Comparison of ENCODE assay signal across 14 mouse cellular contexts in the genomic region with DNA sequence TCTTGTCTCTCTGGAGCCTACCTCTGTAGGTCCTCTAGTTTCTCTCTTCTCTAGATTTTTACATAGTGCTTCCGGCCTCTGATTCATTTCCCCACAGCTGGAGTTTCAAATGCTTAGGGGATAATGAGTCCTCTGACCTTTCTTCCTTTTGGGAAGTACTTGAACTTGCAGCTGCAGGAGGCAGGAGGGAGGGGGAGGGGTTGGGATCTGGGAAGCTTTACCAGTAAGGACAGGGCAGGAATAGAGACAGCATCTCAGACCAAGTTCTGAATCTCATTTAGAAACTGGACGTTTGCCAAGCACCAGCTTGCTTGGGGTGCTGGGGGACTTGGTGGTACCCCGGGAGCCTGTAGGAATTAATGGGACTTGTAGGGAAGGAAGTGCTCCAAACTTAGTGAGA. TPM values are rescaled to one million over a fixed set of nuclear protein-coding genes. Genes with fewer than 3 reads are reported as not detected.
DNase-seq lines count a peak whose midpoint lies in the region; ATAC-seq and TF ChIP-seq lines count a peak whose summit lies in the region.
"Had no signal": no experiment of that assay in that cellular context is flagged by ENCODE, and none has a peak within 500 bp of the region (broad histone marks: within the 10 kb centered on the region; RNA-seq: fewer than 3 reads in every experiment).

No protein-coding gene starts in this region.

- H3K27ac ChIP-seq in forebrain, embryonic 14.5 days (ENCODE audit: low read depth, low read length), result 0 out of 2 replicates have a peak overlapping the region, but pooled peaks have one; percentile 14
- no peak overlapping the region for H3K27ac ChIP-seq in forebrain, postnatal 0 days (ENCODE audit: low read depth, low read length)
- no peak overlapping the region for H3K27ac ChIP-seq in lung, embryonic 14.5 days (ENCODE audit: low read depth)
- H3K27ac ChIP-seq in bone marrow macrophage, adult 2 months (ENCODE audit: insufficient read depth, low read depth, low read length), result peak overlapping the region; percentile 84
- H3K27ac ChIP-seq in limb, embryonic 13.5 days, result peak overlapping the region; percentile 61; the same call in 1 of the 2 replicates
- H3K27ac ChIP-seq: forebrain, embryonic 15.5 days; lung, embryonic 15.5 days had no signal

- TF ChIP-seq CTCF in forebrain, postnatal 0 days (IDR thresholded peaks at IDR 0.05; ENCODE audit: low read depth), result no peak
- TF ChIP-seq CTCF in lung, embryonic 14.5 days (IDR thresholded peaks at IDR 0.05; ENCODE audit: low read depth), result no peak
- TF ChIP-seq CTCF in bone marrow macrophage, adult 2 months (IDR thresholded peaks at IDR 0.05; ENCODE audit: low read depth, low read length), result no peak

- no peak for ATAC-seq in forebrain, embryonic 14.5 days
- ATAC-seq in forebrain, postnatal 0 days, result no peak
- no peak for ATAC-seq in lung, embryonic 14.5 days (ENCODE audit: insufficient read depth)
- ATAC-seq in limb, embryonic 13.5 days (ENCODE audit: low FRiP score, low read depth), result no peak
- ATAC-seq: forebrain, embryonic 15.5 days; intestine, postnatal 0 days; midbrain, embryonic 13.5 days had no signal

- peak; percentile 48 for DNase-seq in forebrain, embryonic 14.5 days (ENCODE audit: low spot score)
- no peak for DNase-seq in forebrain, postnatal 0 days
- peak; percentile 20 for DNase-seq in lung, embryonic 14.5 days
- DNase-seq in lung, postnatal 25 days (ENCODE audit: low spot score), result no peak
- no peak for DNase-seq in adrenal gland, adult 2 months
- no peak for DNase-seq in cerebellum, adult 11-12 months
- DNase-seq: spleen, adult 18-20 months; thymus, postnatal 14 days had no signal

- H3K4me1 ChIP-seq in forebrain, embryonic 14.5 days (ENCODE audit: control insufficient read depth, insufficient read depth, low read length), result peaks cover 21% of the 10 kb centered on the region
- H3K4me1 ChIP-seq in forebrain, postnatal 0 days (ENCODE audit: insufficient read depth), result peaks cover 11% of the 10 kb centered on the region; the same call in 1 of the 2 replicates
- peaks cover 14% of the 10 kb centered on the region for H3K4me1 ChIP-seq in lung, embryonic 14.5 days (ENCODE audit: insufficient read depth)
- H3K4me1 ChIP-seq in bone marrow macrophage, adult 2 months (ENCODE audit: control insufficient read depth, insufficient read depth, low read length), result peaks cover 45% of the 10 kb centered on the region
- H3K4me1 ChIP-seq in limb, embryonic 13.5 days, result peaks cover 55% of the 10 kb centered on the region

- no peak overlapping the region for H3K4me2 ChIP-seq in forebrain, embryonic 14.5 days (ENCODE audit: low read length)
- H3K4me2 ChIP-seq in forebrain, postnatal 0 days (ENCODE audit: low read depth), result no peak overlapping the region
- H3K4me2 ChIP-seq in lung, embryonic 14.5 days, result no peak overlapping the region
- H3K4me2 ChIP-seq in limb, embryonic 13.5 days (replicated peaks), result peak overlapping the region; percentile 28
- H3K4me2 ChIP-seq: forebrain, embryonic 15.5 days; lung, embryonic 15.5 days; midbrain, embryonic 13.5 days had no signal

- H3K4me3 ChIP-seq in forebrain, embryonic 14.5 days (ENCODE audit: low read depth, low read length), result no peak overlapping the region
- no peak overlapping the region for H3K4me3 ChIP-seq in forebrain, postnatal 0 days (ENCODE audit: low read depth, low read length)
- no peak overlapping the region for H3K4me3 ChIP-seq in lung, embryonic 14.5 days (ENCODE audit: low read depth, low read length)
- no peak overlapping the region for H3K4me3 ChIP-seq in bone marrow macrophage, adult 2 months (ENCODE audit: insufficient read depth, low read length)
- no peak overlapping the region for H3K4me3 ChIP-seq in limb, embryonic 13.5 days
- H3K4me3 ChIP-seq: forebrain, embryonic 15.5 days; lung, embryonic 15.5 days; midbrain, embryonic 13.5 days had no signal

- no peaks in the 10 kb centered on the region for H3K27me3 ChIP-seq in forebrain, embryonic 14.5 days (replicated peaks; ENCODE audit: control insufficient read depth, insufficient read depth, low read length)
- no peaks in the 10 kb centered on the region for H3K27me3 ChIP-seq in forebrain, postnatal 0 days (ENCODE audit: insufficient read depth, low read length)
- no peaks in the 10 kb centered on the region for H3K27me3 ChIP-seq in lung, embryonic 14.5 days (ENCODE audit: insufficient read depth, low read length)
- no peaks in the 10 kb centered on the region for H3K27me3 ChIP-seq in limb, embryonic 13.5 days
- H3K27me3 ChIP-seq: forebrain, embryonic 15.5 days; lung, embryonic 15.5 days; midbrain, embryonic 13.5 days had no signal

- H3K9me3 ChIP-seq in forebrain, embryonic 14.5 days (replicated peaks; ENCODE audit: control insufficient read depth, low read length), result no peaks in the 10 kb centered on the region
- H3K9me3 ChIP-seq in forebrain, postnatal 0 days (ENCODE audit: low read length), result no peaks in the 10 kb centered on the region
- no peaks in the 10 kb centered on the region for H3K9me3 ChIP-seq in lung, embryonic 14.5 days (ENCODE audit: low read depth, low read length)
- no peaks in the 10 kb centered on the region for H3K9me3 ChIP-seq in limb, embryonic 13.5 days
- H3K9me3 ChIP-seq: forebrain, embryonic 15.5 days; lung, embryonic 15.5 days; midbrain, embryonic 13.5 days had no signal

- H3K36me3 ChIP-seq in forebrain, embryonic 14.5 days (ENCODE audit: control insufficient read depth, insufficient read depth, low read length), result 0 out of 2 replicates have a peak, but pooled peaks cover 8% of the 10 kb centered on the region
- H3K36me3 ChIP-seq in forebrain, postnatal 0 days (ENCODE audit: insufficient read depth), result 0 out of 2 replicates have a peak, but pooled peaks cover 4% of the 10 kb centered on the region
- peaks cover 18% of the 10 kb centered on the region; the same call in 1 of the 2 replicates for H3K36me3 ChIP-seq in lung, embryonic 14.5 days (ENCODE audit: insufficient read depth)
- peaks cover 17% of the 10 kb centered on the region for H3K36me3 ChIP-seq in limb, embryonic 13.5 days

- no peak overlapping the region for H3K9ac ChIP-seq in forebrain, embryonic 14.5 days (ENCODE audit: low read length)
- no peak overlapping the region for H3K9ac ChIP-seq in forebrain, postnatal 0 days
- H3K9ac ChIP-seq in lung, embryonic 14.5 days, result no peak overlapping the region
- no peak overlapping the region for H3K9ac ChIP-seq in limb, embryonic 13.5 days
- H3K9ac ChIP-seq: forebrain, embryonic 15.5 days; lung, embryonic 15.5 days had no signal

- WGBS in forebrain, embryonic 14.5 days, result 47% methylated on average over 3 of the region's 3 CpGs
- 37% methylated on average over 3 of the region's 3 CpGs for WGBS in forebrain, postnatal 0 days
- WGBS in lung, embryonic 14.5 days, result 63% methylated on average over 3 of the region's 3 CpGs
- 19% methylated on average over 3 of the region's 3 CpGs for WGBS in limb, embryonic 13.5 days

- TF ChIP-seq POLR2A in bone marrow macrophage, adult 2 months (IDR thresholded peaks at IDR 0.05; ENCODE audit: borderline replicate concordance, low read depth, low read length), result no peak

RNA-seq across cellular contexts. Expression of a gene that starts 3.7 kb away (rescaled TPM):
- 121 and 143 TPM in 2 replicates for polyA plus RNA-seq in forebrain, embryonic 14.5 days (2014; fragmentation: Nextera tagmentation; extraction: Ambion mirVana)
- total RNA-seq in forebrain, postnatal 0 days (2014; rRNA removed), result 45.9 and 57.1 TPM in 2 replicates
- polyA plus RNA-seq in forebrain, postnatal 0 days (2015; fragmentation: Nextera tagmentation; extraction: Ambion mirVana), result 111 and 148 TPM in 2 replicates
- 73.6 and 77.3 TPM in 2 replicates for polyA plus RNA-seq in lung, embryonic 14.5 days (2014; fragmentation: Nextera tagmentation; extraction: Ambion mirVana)
- 42.7 and 46.1 TPM in 2 replicates for polyA plus RNA-seq in bone marrow macrophage, adult 2 months (2012; ENCODE audit: insufficient read depth, insufficient read length, missing spikeins)
- 91.7 and 94.0 TPM in 2 replicates for polyA plus RNA-seq in limb, embryonic 13.5 days (2015; fragmentation: Nextera tagmentation; extraction: Ambion mirVana)
- total RNA-seq in adrenal gland, adult 2 months (2021), result 10 to 100 TPM; 37.8 to 44.5 TPM
- polyA plus RNA-seq in adrenal gland, adult 2 months (2012; rRNA removed), result 18.1 and 18.8 TPM in 2 replicates

RNA-seq across cellular contexts. Expression of a gene that starts 19.9 kb away (rescaled TPM):
- 502 and 507 TPM in 2 replicates for polyA plus RNA-seq in forebrain, embryonic 14.5 days (2014; fragmentation: Nextera tagmentation; extraction: Ambion mirVana)
- total RNA-seq in forebrain, postnatal 0 days (2014; rRNA removed), result 332 and 415 TPM in 2 replicates
- polyA plus RNA-seq in forebrain, postnatal 0 days (2015; fragmentation: Nextera tagmentation; extraction: Ambion mirVana), result 412 and 413 TPM in 2 replicates
- polyA plus RNA-seq in lung, embryonic 14.5 days (2014; fragmentation: Nextera tagmentation; extraction: Ambion mirVana), result 563 and 569 TPM in 2 replicates
- 472 and 516 TPM in 2 replicates for polyA plus RNA-seq in bone marrow macrophage, adult 2 months (2012; ENCODE audit: insufficient read depth, insufficient read length, missing spikeins)
- 818 and 841 TPM in 2 replicates for polyA plus RNA-seq in limb, embryonic 13.5 days (2015; fragmentation: Nextera tagmentation; extraction: Ambion mirVana)
- total RNA-seq in adrenal gland, adult 2 months (2021), result 100 to 1,000 TPM; 269 to 386 TPM
- 89.7 and 94.8 TPM in 2 replicates for polyA plus RNA-seq in adrenal gland, adult 2 months (2012; rRNA removed)

RNA-seq across cellular contexts. Expression of a gene that starts 56.0 kb away (rescaled TPM):
- 38.0 and 40.4 TPM in 2 replicates for polyA plus RNA-seq in forebrain, embryonic 14.5 days (2014; fragmentation: Nextera tagmentation; extraction: Ambion mirVana)
- 41.9 and 42.7 TPM in 2 replicates for total RNA-seq in forebrain, postnatal 0 days (2014; rRNA removed)
- polyA plus RNA-seq in forebrain, postnatal 0 days (2015; fragmentation: Nextera tagmentation; extraction: Ambion mirVana), result 41.2 and 48.6 TPM in 2 replicates
- polyA plus RNA-seq in lung, embryonic 14.5 days (2014; fragmentation: Nextera tagmentation; extraction: Ambion mirVana), result 37.5 and 40.9 TPM in 2 replicates
- polyA plus RNA-seq in bone marrow macrophage, adult 2 months (2012; ENCODE audit: insufficient read depth, insufficient read length, missing spikeins), result 42.4 and 43.4 TPM in 2 replicates
- polyA plus RNA-seq in limb, embryonic 13.5 days (2015; fragmentation: Nextera tagmentation; extraction: Ambion mirVana), result 36.1 and 36.6 TPM in 2 replicates
- 10 to 100 TPM; 76.7 to 90.3 TPM for total RNA-seq in adrenal gland, adult 2 months (2021)
- polyA plus RNA-seq in adrenal gland, adult 2 months (2012; rRNA removed), result 123 and 134 TPM in 2 replicates

RNA-seq across cellular contexts. Expression of a gene that starts 56.1 kb away (rescaled TPM):
- 409 and 502 TPM in 2 replicates for polyA plus RNA-seq in forebrain, embryonic 14.5 days (2014; fragmentation: Nextera tagmentation; extraction: Ambion mirVana)
- total RNA-seq in forebrain, postnatal 0 days (2014; rRNA removed), result 91.3 and 132 TPM in 2 replicates
- polyA plus RNA-seq in forebrain, postnatal 0 days (2015; fragmentation: Nextera tagmentation; extraction: Ambion mirVana), result 529 and 662 TPM in 2 replicates
- polyA plus RNA-seq in lung, embryonic 14.5 days (2014; fragmentation: Nextera tagmentation; extraction: Ambion mirVana), result 396 and 414 TPM in 2 replicates
- 115 and 116 TPM in 2 replicates for polyA plus RNA-seq in bone marrow macrophage, adult 2 months (2012; ENCODE audit: insufficient read depth, insufficient read length, missing spikeins)
- polyA plus RNA-seq in limb, embryonic 13.5 days (2015; fragmentation: Nextera tagmentation; extraction: Ambion mirVana), result 382 and 393 TPM in 2 replicates
- total RNA-seq in adrenal gland, adult 2 months (2021), result 100 to 1,000 TPM; 233 to 376 TPM
- 407 and 417 TPM in 2 replicates for polyA plus RNA-seq in adrenal gland, adult 2 months (2012; rRNA removed)

Comparison
In these comparisons a context has a peak if more than half of its experiments do, and no peak if none do; other contexts are left out.
1. DNase-seq: peak in forebrain, embryonic 14.5 days (single experiment) and lung, embryonic 14.5 days (single experiment); none in forebrain, postnatal 0 days (single experiment), lung, postnatal 25 days (single experiment), adrenal gland, adult 2 months (single experiment) and cerebellum, adult 11-12 months (single experiment).
2. H3K27ac ChIP-seq: peak in forebrain, embryonic 14.5 days (single experiment), bone marrow macrophage, adult 2 months (single experiment) and limb, embryonic 13.5 days (single experiment); none in forebrain, postnatal 0 days (single experiment) and lung, embryonic 14.5 days (single experiment).